Mouse (Mus musculus) hindbrain, embryonic 11.5 days (tissue): ENCODE measurements around the gene Mecr. TPM values are rescaled to one million over a fixed set of nuclear protein-coding genes. Genes with fewer than 3 reads are reported as not detected.

Experiments
- polyA plus RNA-seq: library from polyadenylated mRNA; unstranded; fragments of >200 nt; fragmentation: Nextera tagmentation; extraction: Ambion mirVana; gene quantifications from 2 replicates; pipeline ENCODE4 v1.2.1, GENCODE M21; 2014

The Mecr gene
- polyA plus RNA-seq, 1 experiment from 2014 or later, result 45.6 TPM

Other genes with a start within 250 kb of the Mecr start
- 11.4 and 13.2 TPM in 2 replicates for gene Ptpru, start 5.2 kb upstream of the Mecr start, polyA plus RNA-seq
- 128 and 132 TPM in 2 replicates for gene Srsf4, start 30.1 kb downstream of the Mecr start, polyA plus RNA-seq
- 0.60 and 0.67 TPM in 2 replicates for gene Tmem200b, start 78.3 kb downstream of the Mecr start, polyA plus RNA-seq
- 0.06 and 0.08 TPM in 2 replicates for gene Gm10300, start 231.2 kb downstream of the Mecr start, polyA plus RNA-seq
- 208 and 223 TPM in 2 replicates for gene Epb41, start 231.9 kb downstream of the Mecr start, polyA plus RNA-seq